Mouse (Mus musculus) WW6 (cell line): ENCODE data around the gene Phox2b.

Experiments used
- DNase-seq: peaks from one replicate; pipeline ENCODE4 v3.0.0-alpha.2; 2013; ENCODE audit warnings: low read depth, low spot score

Phox2b gene

GRCm38 (mm10) chr5:67091766-67092165 is 7.3 kb downstream of the Phox2b start:
- DNase-seq = no peak

DNA sequence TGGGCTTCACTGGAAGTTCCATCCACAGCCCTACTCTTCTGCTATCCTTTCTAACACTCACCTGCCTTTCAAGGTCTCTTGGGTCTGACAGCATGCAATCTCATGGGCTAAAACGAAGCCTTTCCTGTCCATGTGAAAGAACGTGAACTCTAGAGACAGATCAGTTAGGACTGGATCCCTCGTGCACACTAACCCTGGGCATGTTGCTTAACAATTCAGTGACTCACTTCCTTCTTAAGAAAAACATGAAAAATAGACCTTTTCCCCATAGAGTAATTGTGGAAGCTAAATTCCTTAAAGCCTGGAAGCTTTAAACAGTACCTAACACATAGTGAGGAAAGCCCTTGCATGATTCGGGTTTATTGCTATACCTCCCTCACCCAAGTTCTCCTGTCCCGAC is 8.2 kb downstream of the Phox2b start:
- no peak for DNase-seq

GRCm38 (mm10) chr5:67083117-67083516 is 16.0 kb downstream of the Phox2b start:
- DNase-seq = no peak

GRCm38 (mm10) chr5:67063596-67063995 is 35.5 kb downstream of the Phox2b start:
- DNase-seq = no peak

- no peak for DNase-seq
Observed at GRCm38 (mm10) chr5:67060519-67060918, 38.6 kb downstream of the Phox2b start.

GRCm38 (mm10) chr5:67057803-67058202 is 41.3 kb downstream of the Phox2b start:
- DNase-seq = no peak

DNA sequence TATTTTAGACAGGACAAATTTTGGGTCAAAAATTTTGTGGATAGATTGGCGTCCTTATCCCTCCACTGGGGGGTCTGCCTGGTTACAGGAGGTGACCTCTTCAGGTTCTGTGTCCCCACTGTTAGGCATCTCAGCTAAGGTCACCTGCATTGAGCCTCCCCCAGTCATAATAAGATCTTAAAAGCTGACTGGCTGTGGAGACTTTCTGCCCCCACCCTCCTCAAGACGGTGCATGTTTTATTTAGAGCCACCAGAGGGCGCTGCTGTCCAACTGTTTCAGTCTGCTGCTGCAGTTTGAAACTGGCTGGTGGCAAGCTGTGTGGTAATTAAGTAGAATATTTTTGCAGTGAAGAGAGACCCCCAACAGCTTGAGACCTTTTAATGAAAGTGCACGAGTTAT is 51.1 kb downstream of the Phox2b start:
- peak; percentile 22 for DNase-seq
